Mouse (Mus musculus): ENCODE data around the gene Car10.
A peak's percentile ranks its signal among the peaks of the same experiment; 100 is the strongest.

The Car10 gene

GRCm38 (mm10) chr11:93097941-93098828 is at the start of gene Car10:
Car10 (plus strand) TSS chr11:93098028.
- DNase-seq: peak; percentile 65

GRCm38 (mm10) chr11:93065021-93065420 is 32.8 kb upstream of the Car10 start:
- DNase-seq: no peak

- DNase-seq: no peak
These were observed 32.1 kb upstream of the Car10 start for GRCm38 (mm10) chr11:93065656-93066181.

- DNase-seq: no peak
These were observed 2.2 kb upstream of the Car10 start for GRCm38 (mm10) chr11:93095588-93095987.

- DNase-seq: no peak
These were observed 827 bp upstream of the Car10 start for GRCm38 (mm10) chr11:93097001-93097400.

- DNase-seq: peak; percentile 37
These were observed 387 bp upstream of the Car10 start for GRCm38 (mm10) chr11:93097431-93097851.

- DNase-seq: peak; percentile 75
These were observed 1.1 kb downstream of the Car10 start for GRCm38 (mm10) chr11:93098933-93099381.

GRCm38 (mm10) chr11:93099431-93100370 is 1.9 kb downstream of the Car10 start:
- DNase-seq: peak; percentile 66

GRCm38 (mm10) chr11:93100606-93101005 is 2.8 kb downstream of the Car10 start:
- DNase-seq: no peak

GRCm38 (mm10) chr11:93101106-93101505 is 3.3 kb downstream of the Car10 start:
- peak; percentile 61 for DNase-seq

- DNase-seq: no peak
These were observed 4.5 kb downstream of the Car10 start for GRCm38 (mm10) chr11:93102321-93102720.

GRCm38 (mm10) chr11:93103101-93103815 is 5.4 kb downstream of the Car10 start:
- peak; percentile 49 for DNase-seq

GRCm38 (mm10) chr11:93109451-93109850 is 11.6 kb downstream of the Car10 start:
- DNase-seq: peak; percentile 64

- peak; percentile 53 for DNase-seq
These were observed 23.1 kb downstream of the Car10 start for GRCm38 (mm10) chr11:93120766-93121415.

- peak; percentile 45 for DNase-seq
These were observed 25.9 kb downstream of the Car10 start for GRCm38 (mm10) chr11:93123691-93124090.

- DNase-seq: no peak
These were observed 28.6 kb downstream of the Car10 start for GRCm38 (mm10) chr11:93126466-93126865.

- no peak for DNase-seq
These were observed 30.7 kb downstream of the Car10 start for GRCm38 (mm10) chr11:93128481-93128880.

GRCm38 (mm10) chr11:93137841-93138240 is 40.0 kb downstream of the Car10 start:
- peak; percentile 54 for DNase-seq

- peak; percentile 34 for DNase-seq
These were observed 43.9 kb downstream of the Car10 start for GRCm38 (mm10) chr11:93141727-93142126.

- peak; percentile 37 for DNase-seq
These were observed 46.7 kb downstream of the Car10 start for GRCm38 (mm10) chr11:93144544-93144943.

- peak; percentile 68 for DNase-seq
These were observed 57.1 kb downstream of the Car10 start for GRCm38 (mm10) chr11:93154910-93155309.

GRCm38 (mm10) chr11:93172430-93172829 is 74.6 kb downstream of the Car10 start:
- DNase-seq: no peak

All from cerebellum, adult 11 months (tissue).